Mouse (Mus musculus) heart, postnatal 0 days (tissue): ENCODE data around the gene Nnmt. TPM values are rescaled to one million over a fixed set of nuclear protein-coding genes. Genes with fewer than 3 reads are reported as not detected.

ENCODE experiments used
- ATAC-seq: fragments of 200-750 bp; cut with Nextera tagmentation; 2 replicates; pipeline ENCODE4 v1.8.0; 2017; ENCODE audit warnings: low read depth, moderate number of reproducible peaks, moderate library complexity; ENCODE audit not compliant: insufficient read depth
- DNase-seq: peaks from one replicate; pipeline ENCODE4 v3.0.0-alpha.2; 2016; ENCODE audit warnings: low spot score
- H3K27ac ChIP-seq: fragments of 300-500 bp; sonication (generic); 2 replicates; pipeline ENCODE4 v1.5.1; 2014; ENCODE audit warnings: low read depth, mild to moderate bottlenecking
- H3K27me3 ChIP-seq: fragments of 300-500 bp; sonication (generic); 2 replicates; pipeline ENCODE4 v1.6.1; 2014; ENCODE audit warnings: low read length, mixed read lengths; ENCODE audit not compliant: control insufficient read depth, insufficient read depth
- H3K36me3 ChIP-seq: fragments of 300-500 bp; sonication (generic); replicated peaks from 2 replicates; pipeline ENCODE4 v1.6.1; 2014; ENCODE audit warnings: low read length, mixed read lengths; ENCODE audit not compliant: control insufficient read depth, insufficient read depth
- H3K4me1 ChIP-seq: fragments of 300-500 bp; sonication (generic); 2 replicates; pipeline ENCODE4 v1.6.1; 2014; ENCODE audit warnings: antibody characterized with exemption; ENCODE audit not compliant: control insufficient read depth, insufficient read depth
- H3K4me2 ChIP-seq: fragments of 300-500 bp; sonication (generic); 2 replicates; pipeline ENCODE4 v1.6.1; 2014; ENCODE audit warnings: low read depth, mild to moderate bottlenecking, low read length, moderate library complexity
- H3K4me3 ChIP-seq: fragments of 300-500 bp; sonication (generic); 2 replicates; pipeline ENCODE4 v1.5.1; 2014; ENCODE audit warnings: low read depth, low read length
- H3K9ac ChIP-seq: fragments of 300-500 bp; sonication (generic); replicated peaks from 2 replicates; pipeline ENCODE4 v1.6.1; 2014; ENCODE audit warnings: low read depth, low read length, mixed read lengths
- H3K9me3 ChIP-seq: fragments of 300-500 bp; sonication (generic); replicated peaks from 2 replicates; pipeline ENCODE4 v1.6.1; 2016; ENCODE audit warnings: low read length; ENCODE audit not compliant: control insufficient read depth
- CTCF ChIP-seq: IDR thresholded peaks from 2 replicates; pipeline ENCODE4 v1.5.1; 2016; ENCODE audit warnings: antibody characterized with exemption, control low read depth, low read depth
- EP300 ChIP-seq: IDR thresholded peaks from 2 replicates; pipeline ENCODE4 v1.6.1; 2016; ENCODE audit warnings: antibody characterized with exemption, low read depth
- WGBS: fragments of 180-500 bp; shearing (Covaris S2); extraction: QIAGEN DNeasy Blood & Tissue Kit; methylation state at CpG from one replicate; pipeline ENCODE4 v1.1.7; 2014; 5-methylcytosine and 5-hydroxymethylcytosine counted together
- polyA plus RNA-seq: library from polyadenylated mRNA; unstranded; fragments of >200 nt; fragmentation: Nextera tagmentation; extraction: Ambion mirVana; gene quantifications from 2 replicates; pipeline ENCODE4 v1.2.1, GENCODE M21; 2015
- total RNA-seq: library from RNA; depleted of rRNA; stranded (reverse); fragments of >200 nt; gene quantifications from 2 replicates; pipeline ENCODE4 v1.2.3, GENCODE M21; 2014; ENCODE audit warnings: low replicate concordance

Nnmt gene
- total and polyA plus RNA-seq, 2 experiments from 2014 or later: 2.1 to 12.4 TPM

GRCm38 (mm10) chr9:48604226-48604625 is 727 bp downstream of the Nnmt start:
- peak overlapping the region; percentile 66; the same call in 1 of the 2 replicates for H3K27ac ChIP-seq
- 0 out of 2 replicates have a peak, but pooled peaks cover 3% of the 10 kb centered on the region for H3K4me1 ChIP-seq
- no peak overlapping the region for H3K9ac ChIP-seq
- no peak for DNase-seq
- no peaks in the 10 kb centered on the region for H3K27me3 ChIP-seq
- TF ChIP-seq EP300 (no peak), CTCF (no peak)
- H3K36me3 ChIP-seq: no peaks in the 10 kb centered on the region
- H3K9me3 ChIP-seq: no peaks in the 10 kb centered on the region
- H3K4me3 ChIP-seq: no peak overlapping the region; the same call in 1 of the 2 replicates
- H3K4me2 ChIP-seq: peak overlapping the region; percentile 18; the same call in 1 of the 2 replicates
- ATAC-seq: no peak
- 48% methylated on average over 1 of the region's 1 CpGs for WGBS

- TF ChIP-seq EP300 (no peak), CTCF (no peak)
- H3K9ac ChIP-seq: no peak overlapping the region
- no peaks in the 10 kb centered on the region for H3K27me3 ChIP-seq
- no peaks in the 10 kb centered on the region for H3K36me3 ChIP-seq
- DNase-seq: no peak
- WGBS: 37% methylated on average over 9 of the region's 9 CpGs
- H3K4me1 ChIP-seq: 0 out of 2 replicates have a peak, but pooled peaks cover under 1% of the 10 kb centered on the region
- no peak for ATAC-seq
- no peak overlapping the region for H3K4me3 ChIP-seq
- no peak overlapping the region for H3K4me2 ChIP-seq
- H3K9me3 ChIP-seq: no peaks in the 10 kb centered on the region
- no peak overlapping the region for H3K27ac ChIP-seq
These were observed 4.1 kb downstream of the Nnmt start for GRCm38 (mm10) chr9:48600881-48601280.

- Histone ChIP-seq H3K4me3 (no peak overlapping the region), H3K27ac (no peak overlapping the region), H3K9me3 (no peaks in the 10 kb centered on the region), H3K36me3 (no peaks in the 10 kb centered on the region), H3K27me3 (no peaks in the 10 kb centered on the region), H3K4me2 (no peak overlapping the region), H3K4me1 (no peaks in the 10 kb centered on the region), H3K9ac (no peak overlapping the region)
- TF ChIP-seq EP300: no peak
- TF ChIP-seq CTCF: no peak
- WGBS: 41% methylated on average over 2 of the region's 2 CpGs
- DNase-seq (no peak), ATAC-seq (no peak)
These were observed 4.9 kb downstream of the Nnmt start for GRCm38 (mm10) chr9:48600066-48600465.

- WGBS: 71% methylated on average over 5 of the region's 5 CpGs
- Histone ChIP-seq H3K9me3 (no peaks in the 10 kb centered on the region), H3K4me2 (no peak overlapping the region), H3K36me3 (no peaks in the 10 kb centered on the region), H3K4me3 (no peak overlapping the region), H3K27me3 (no peaks in the 10 kb centered on the region), H3K4me1 (no peaks in the 10 kb centered on the region), H3K9ac (no peak overlapping the region), H3K27ac (no peak overlapping the region)
- no peak for DNase-seq
- no peak for ATAC-seq
- TF ChIP-seq EP300 (no peak), CTCF (no peak)
These were observed 7.5 kb downstream of the Nnmt start for GRCm38 (mm10) chr9:48597494-48597893.

- no peak for ATAC-seq
- no peak overlapping the region for H3K27ac ChIP-seq
- no peak overlapping the region for H3K4me3 ChIP-seq
These were observed 8.0 kb downstream of the Nnmt start for GRCm38 (mm10) chr9:48596924-48597323.

GRCm38 (mm10) chr9:48593915-48594314 is 11.0 kb downstream of the Nnmt start:
- DNase-seq (no peak), ATAC-seq (no peak)
- no peak overlapping the region for H3K4me3 ChIP-seq
- WGBS: 43% methylated on average over 8 of the region's 8 CpGs
- H3K27me3 ChIP-seq: no peaks in the 10 kb centered on the region
- no peak overlapping the region for H3K27ac ChIP-seq
- no peaks in the 10 kb centered on the region for H3K4me1 ChIP-seq
- no peak overlapping the region for H3K9ac ChIP-seq
- peak; percentile 8; the same call in 1 of the 2 replicates for TF ChIP-seq CTCF
- no peak for TF ChIP-seq EP300
- no peaks in the 10 kb centered on the region for H3K9me3 ChIP-seq
- H3K4me2 ChIP-seq: no peak overlapping the region
- H3K36me3 ChIP-seq: no peaks in the 10 kb centered on the region

More at GRCm38 (mm10) chr9:48596924-48597323, 8.0 kb downstream of the Nnmt start:
- DNase-seq: no peak
- no peaks in the 10 kb centered on the region for H3K36me3 ChIP-seq
- H3K4me1 ChIP-seq: no peaks in the 10 kb centered on the region
- TF ChIP-seq EP300: no peak
- TF ChIP-seq CTCF: no peak
- H3K9me3 ChIP-seq: no peaks in the 10 kb centered on the region
- no peaks in the 10 kb centered on the region for H3K27me3 ChIP-seq
- no peak overlapping the region for H3K9ac ChIP-seq
- no peak overlapping the region for H3K4me2 ChIP-seq
- 66% methylated on average over 11 of the region's 11 CpGs for WGBS
